Comparison of ENCODE assay signal across 9 mouse cellular contexts in genomic region chr5:104022558-104022957, GRCm38 (mm10). TPM values are rescaled to one million over a fixed set of nuclear protein-coding genes. Genes with fewer than 3 reads are reported as not detected.
DNase-seq lines count a peak whose midpoint lies in the region; ATAC-seq and TF ChIP-seq lines count a peak whose summit lies in the region.
"Had no signal": no experiment of that assay in that cellular context is flagged by ENCODE, and none has a peak within 500 bp of the region (broad histone marks: within the 10 kb centered on the region; RNA-seq: fewer than 3 reads in every experiment).

No protein-coding gene starts in this region.

- H3K36me3 ChIP-seq in kidney, embryonic 16.5 days (ENCODE audit: insufficient read depth, low read length), result peaks cover 7% of the 10 kb centered on the region
- H3K36me3 ChIP-seq in embryonic facial prominence, embryonic 12.5 days, result no peaks in the 10 kb centered on the region
- peaks cover 6% of the 10 kb centered on the region for H3K36me3 ChIP-seq in intestine, embryonic 14.5 days (ENCODE audit: control insufficient read depth, insufficient read depth, low read length)
- no peaks in the 10 kb centered on the region for H3K36me3 ChIP-seq in myocyte (ENCODE audit: control insufficient read depth, insufficient read depth)

- H3ac ChIP-seq in myocyte (ENCODE audit: control insufficient read depth, insufficient read length), result no peak overlapping the region

- H3K9me3 ChIP-seq in kidney, embryonic 16.5 days (ENCODE audit: low read length), result no peaks in the 10 kb centered on the region
- H3K9me3 ChIP-seq in embryonic facial prominence, embryonic 12.5 days, result no peaks in the 10 kb centered on the region
- H3K9me3 ChIP-seq in intestine, embryonic 14.5 days (ENCODE audit: control insufficient read depth, low read length), result no peaks in the 10 kb centered on the region

- peak overlapping the region; percentile 96; the same call in 1 of the 2 replicates for H3K27ac ChIP-seq in kidney, embryonic 16.5 days (ENCODE audit: low read length)
- H3K27ac ChIP-seq in embryonic facial prominence, embryonic 12.5 days, result no peak overlapping the region
- H3K27ac ChIP-seq in intestine, embryonic 14.5 days (ENCODE audit: low read depth), result peak overlapping the region; percentile 87; the same call in 1 of the 2 replicates

- TF ChIP-seq POLR2A in myocyte (IDR thresholded peaks at IDR 0.05; ENCODE audit: insufficient read length, low read depth), result no peak

- H3K27me3 ChIP-seq in kidney, embryonic 16.5 days (ENCODE audit: insufficient read depth, low read length), result no peaks in the 10 kb centered on the region
- H3K27me3 ChIP-seq in embryonic facial prominence, embryonic 12.5 days, result peaks cover 7% of the 10 kb centered on the region; the same call in 1 of the 2 replicates
- no peaks in the 10 kb centered on the region for H3K27me3 ChIP-seq in intestine, embryonic 14.5 days (replicated peaks; ENCODE audit: control insufficient read depth, insufficient read depth, low read length)
- no peaks in the 10 kb centered on the region for H3K27me3 ChIP-seq in myocyte (ENCODE audit: control insufficient read depth, insufficient read depth, insufficient read length)

- H3K9ac ChIP-seq in kidney, embryonic 16.5 days (replicated peaks; ENCODE audit: low read length), result no peak overlapping the region
- H3K9ac ChIP-seq in embryonic facial prominence, embryonic 12.5 days, result no peak overlapping the region
- H3K9ac ChIP-seq in intestine, embryonic 14.5 days (ENCODE audit: low read length), result no peak overlapping the region

- no peak for DNase-seq in kidney, postnatal 36 days
- no peak for DNase-seq in intestine, embryonic 14.5 days (ENCODE audit: low spot score)
- no peak for DNase-seq in cerebellum, adult 11-12 months
- no peak for DNase-seq in thymus, adult 18-20 months
- no peak for DNase-seq in MN1 (ENCODE audit: low spot score)

- peak overlapping the region; percentile 77 for H3K4me2 ChIP-seq in kidney, embryonic 16.5 days (replicated peaks; ENCODE audit: low read depth, low read length)
- H3K4me2 ChIP-seq in embryonic facial prominence, embryonic 12.5 days (replicated peaks), result peak overlapping the region; percentile 76
- H3K4me2 ChIP-seq in intestine, embryonic 14.5 days (ENCODE audit: low read length), result peak overlapping the region; percentile 72
- H3K4me2 ChIP-seq in myocyte (ENCODE audit: low read depth), result peak overlapping the region; percentile 97

- no peaks in the 10 kb centered on the region for H3K79me2 ChIP-seq in myocyte (ENCODE audit: control insufficient read depth, insufficient read depth)

- H3K4me1 ChIP-seq in kidney, embryonic 16.5 days (ENCODE audit: insufficient read depth, low read length), result peaks cover 26% of the 10 kb centered on the region
- H3K4me1 ChIP-seq in embryonic facial prominence, embryonic 12.5 days, result 0 out of 2 replicates have a peak, but pooled peaks cover 19% of the 10 kb centered on the region
- peaks cover 30% of the 10 kb centered on the region for H3K4me1 ChIP-seq in intestine, embryonic 14.5 days (replicated peaks; ENCODE audit: control insufficient read depth, insufficient read depth, low read length)

- no peak for ATAC-seq in kidney, embryonic 16.5 days (ENCODE audit: low FRiP score, low TSS enrichment)
- ATAC-seq in embryonic facial prominence, embryonic 12.5 days (ENCODE audit: insufficient number of reproducible peaks, insufficient read depth, low FRiP score, low TSS enrichment), result no peak
- no peak for ATAC-seq in intestine, embryonic 14.5 days (replicated peaks; ENCODE audit: low FRiP score, low TSS enrichment, low read depth)

- H3K4me3 ChIP-seq in kidney, embryonic 16.5 days (ENCODE audit: low read length), result no peak overlapping the region
- H3K4me3 ChIP-seq in embryonic facial prominence, embryonic 12.5 days, result peak overlapping the region; percentile 47; the same call in 1 of the 2 replicates
- peak overlapping the region; percentile 67; the same call in 1 of the 2 replicates for H3K4me3 ChIP-seq in intestine, embryonic 14.5 days (ENCODE audit: low read depth, low read length)
- H3K4me3 ChIP-seq in myocyte, result peak overlapping the region; percentile 48

- WGBS in kidney, embryonic 16.5 days, result 19% methylated on average over 5 of the region's 5 CpGs
- 35% methylated on average over 5 of the region's 5 CpGs for WGBS in embryonic facial prominence, embryonic 12.5 days
- WGBS in intestine, embryonic 14.5 days, result 46% methylated on average over 5 of the region's 5 CpGs

TF ChIP-seq in myocyte, 11 proteins besides CTCF, POLR2A, EP300 and RAD21:
- no peak for TF ChIP-seq TCF3 (IDR thresholded peaks at IDR 0.05; ENCODE audit: insufficient read length, low read depth)
- TF ChIP-seq TCF12 (IDR thresholded peaks at IDR 0.05; ENCODE audit: insufficient read depth, poor library complexity, severe bottlenecking), result no peak
- no peak for TF ChIP-seq MYOG (IDR thresholded peaks at IDR 0.05; ENCODE audit: control insufficient read depth in 1 of 3, insufficient read depth in 1 of 3, insufficient read length in 2 of 3, low read depth in 2 of 3)
TF ChIP-seq in myocyte: peak in this region for 0.

RNA-seq across cellular contexts. Expression of gene Hsd17b11, which starts 0.8 kb away (rescaled TPM):
- 6.2 and 7.9 TPM in 2 replicates for polyA plus RNA-seq in kidney, embryonic 16.5 days (2015; fragmentation: Nextera tagmentation; extraction: Ambion mirVana)
- 2.2 and 3.7 TPM in 2 replicates for polyA plus RNA-seq in embryonic facial prominence, embryonic 12.5 days (2016; fragmentation: Nextera tagmentation; extraction: Ambion mirVana)
- 6.2 and 6.5 TPM in 2 replicates for polyA plus RNA-seq in intestine, embryonic 14.5 days (2014; fragmentation: Nextera tagmentation; extraction: Ambion mirVana)
- polyA plus RNA-seq in myocyte (2012; fragmentation: generic; extraction: Trizol), result 6.5 TPM

RNA-seq across cellular contexts. Expression of gene Nudt9, which starts 23.5 kb away (rescaled TPM):
- polyA plus RNA-seq in kidney, embryonic 16.5 days (2015; fragmentation: Nextera tagmentation; extraction: Ambion mirVana), result 62.2 and 62.3 TPM in 2 replicates
- 69.0 and 76.0 TPM in 2 replicates for polyA plus RNA-seq in embryonic facial prominence, embryonic 12.5 days (2016; fragmentation: Nextera tagmentation; extraction: Ambion mirVana)
- polyA plus RNA-seq in intestine, embryonic 14.5 days (2014; fragmentation: Nextera tagmentation; extraction: Ambion mirVana), result 58.5 and 59.4 TPM in 2 replicates
- polyA plus RNA-seq in myocyte (2012; fragmentation: generic; extraction: Trizol), result 77.8 TPM

RNA-seq across cellular contexts. Expression of gene Hsd17b13, which starts 45.3 kb away (rescaled TPM):
- 0.18 and 0.20 TPM in 2 replicates for polyA plus RNA-seq in kidney, embryonic 16.5 days (2015; fragmentation: Nextera tagmentation; extraction: Ambion mirVana)
- polyA plus RNA-seq in embryonic facial prominence, embryonic 12.5 days (2016; fragmentation: Nextera tagmentation; extraction: Ambion mirVana), result 0.20 TPM in 1 of 2 replicates, not detected in the other
- polyA plus RNA-seq in intestine, embryonic 14.5 days (2014; fragmentation: Nextera tagmentation; extraction: Ambion mirVana), result 1.9 and 4.6 TPM in 2 replicates
- 0.53 TPM for polyA plus RNA-seq in myocyte (2012; fragmentation: generic; extraction: Trizol)
- polyA plus RNA-seq: embryonic facial prominence, embryonic 11.5 days had no signal

RNA-seq across cellular contexts. Expression of gene Gm17660, which starts 54.9 kb away (rescaled TPM):
- polyA plus RNA-seq in kidney, embryonic 16.5 days (2015; fragmentation: Nextera tagmentation; extraction: Ambion mirVana), result not detected in 2 replicates
- polyA plus RNA-seq in embryonic facial prominence, embryonic 12.5 days (2016; fragmentation: Nextera tagmentation; extraction: Ambion mirVana), result not detected in 2 replicates
- polyA plus RNA-seq in intestine, embryonic 14.5 days (2014; fragmentation: Nextera tagmentation; extraction: Ambion mirVana), result not detected in 2 replicates
- not detected for polyA plus RNA-seq in myocyte (2012; fragmentation: generic; extraction: Trizol)
- polyA plus RNA-seq: embryonic facial prominence, embryonic 11.5 days had no signal
